Mouse (Mus musculus): Measurements from ENCODE around the gene Bicdl1. TPM values are rescaled to one million over a fixed set of nuclear protein-coding genes. Genes with fewer than 3 reads are reported as not detected.
A peak's percentile ranks its signal among the peaks of the same experiment; 100 is the strongest.

Gene Bicdl1
- polyA plus RNA-seq, 1 experiment from 2014 or later = 12.4 TPM

GRCm38 (mm10) chr5:115732176-115732848 lies 891 bp upstream of the Bicdl1 start:
- Histone ChIP-seq H3K4me1 (ENCODE audit: control insufficient read depth, insufficient read depth, low read length) (peaks cover 2% of the 10 kb centered on the region; the same call in 1 of the 2 replicates), H3K4me2 (peak overlapping the region; percentile 86), H3K36me3 (ENCODE audit: control insufficient read depth, insufficient read depth, low read length) (no peaks in the 10 kb centered on the region), H3K9me3 (ENCODE audit: control insufficient read depth, low read length) (no peaks in the 10 kb centered on the region), H3K27ac (ENCODE audit: low read depth, low read length) (peak overlapping the region; percentile 80), H3K4me3 (ENCODE audit: low read depth, low read length) (peak overlapping the region; percentile 70), H3K9ac (ENCODE audit: low read length) (peak overlapping the region; percentile 62), H3K27me3 (ENCODE audit: control insufficient read depth, insufficient read depth, low read length) (peaks cover 11% of the 10 kb centered on the region)
- DNase-seq (ENCODE audit: low spot score, missing footprints) (peak; percentile 99), ATAC-seq (ENCODE audit: low FRiP score) (peak; percentile 88)
- WGBS = under 1% methylated on average over 58 of the region's 91 CpGs

- Histone ChIP-seq H3K4me1 (ENCODE audit: control insufficient read depth, insufficient read depth, low read length) (peaks cover 2% of the 10 kb centered on the region; the same call in 1 of the 2 replicates), H3K9me3 (ENCODE audit: control insufficient read depth, low read length) (no peaks in the 10 kb centered on the region), H3K36me3 (ENCODE audit: control insufficient read depth, insufficient read depth, low read length) (no peaks in the 10 kb centered on the region), H3K27ac (ENCODE audit: low read depth, low read length) (peak overlapping the region; percentile 80), H3K4me2 (peak overlapping the region; percentile 86), H3K27me3 (ENCODE audit: control insufficient read depth, insufficient read depth, low read length) (peaks cover 11% of the 10 kb centered on the region), H3K9ac (ENCODE audit: low read length) (peak overlapping the region; percentile 62), H3K4me3 (ENCODE audit: low read depth, low read length) (peak overlapping the region; percentile 70)
- DNase-seq (ENCODE audit: low spot score, missing footprints) (peak; percentile 92), ATAC-seq (ENCODE audit: low FRiP score) (peak; percentile 41)
- WGBS = under 1% methylated on average over 39 of the region's 72 CpGs
These were observed 333 bp upstream of the Bicdl1 start for GRCm38 (mm10) chr5:115731732-115732175.

GRCm38 (mm10) chr5:115730314-115730713 lies 1.1 kb downstream of the Bicdl1 start:
- peaks cover 2% of the 10 kb centered on the region; the same call in 1 of the 2 replicates for H3K4me1 ChIP-seq (ENCODE audit: control insufficient read depth, insufficient read depth, low read length)
- WGBS = 68% methylated on average over 5 of the region's 5 CpGs
- peak overlapping the region; percentile 70 for H3K4me3 ChIP-seq (ENCODE audit: low read depth, low read length)
- peaks cover 11% of the 10 kb centered on the region for H3K27me3 ChIP-seq (ENCODE audit: control insufficient read depth, insufficient read depth, low read length)
- no peaks in the 10 kb centered on the region for H3K36me3 ChIP-seq (ENCODE audit: control insufficient read depth, insufficient read depth, low read length)
- H3K27ac ChIP-seq (ENCODE audit: low read depth, low read length) = no peak overlapping the region
- ATAC-seq (ENCODE audit: low FRiP score) (no peak), DNase-seq (ENCODE audit: low spot score, missing footprints) (no peak)
- no peaks in the 10 kb centered on the region for H3K9me3 ChIP-seq (ENCODE audit: control insufficient read depth, low read length)
- no peak overlapping the region for H3K9ac ChIP-seq (ENCODE audit: low read length)
- H3K4me2 ChIP-seq = peak overlapping the region; percentile 86

GRCm38 (mm10) chr5:115726581-115726980 lies 4.8 kb downstream of the Bicdl1 start:
- Histone ChIP-seq H3K4me2 (no peak overlapping the region), H3K27me3 (ENCODE audit: control insufficient read depth, insufficient read depth, low read length) (peaks cover 11% of the 10 kb centered on the region), H3K36me3 (ENCODE audit: control insufficient read depth, insufficient read depth, low read length) (no peaks in the 10 kb centered on the region), H3K9ac (ENCODE audit: low read length) (no peak overlapping the region), H3K4me3 (ENCODE audit: low read depth, low read length) (no peak overlapping the region), H3K4me1 (ENCODE audit: control insufficient read depth, insufficient read depth, low read length) (peaks cover 2% of the 10 kb centered on the region; the same call in 1 of the 2 replicates), H3K27ac (ENCODE audit: low read depth, low read length) (no peak overlapping the region), H3K9me3 (ENCODE audit: control insufficient read depth, low read length) (no peaks in the 10 kb centered on the region)
- DNase-seq (ENCODE audit: low spot score, missing footprints) (no peak), ATAC-seq (ENCODE audit: low FRiP score) (no peak)
- 82% methylated on average over 8 of the region's 8 CpGs for WGBS

- Histone ChIP-seq H3K4me1 (ENCODE audit: control insufficient read depth, insufficient read depth, low read length) (peaks cover 2% of the 10 kb centered on the region; the same call in 1 of the 2 replicates), H3K4me2 (no peak overlapping the region), H3K36me3 (ENCODE audit: control insufficient read depth, insufficient read depth, low read length) (no peaks in the 10 kb centered on the region), H3K4me3 (ENCODE audit: low read depth, low read length) (no peak overlapping the region), H3K9ac (ENCODE audit: low read length) (no peak overlapping the region), H3K9me3 (ENCODE audit: control insufficient read depth, low read length) (no peaks in the 10 kb centered on the region), H3K27ac (ENCODE audit: low read depth, low read length) (no peak overlapping the region), H3K27me3 (ENCODE audit: control insufficient read depth, insufficient read depth, low read length) (peaks cover 11% of the 10 kb centered on the region)
- 83% methylated on average over 16 of the region's 16 CpGs for WGBS
- ATAC-seq (ENCODE audit: low FRiP score) (no peak), DNase-seq (ENCODE audit: low spot score, missing footprints) (no peak)
These were observed 5.4 kb downstream of the Bicdl1 start for GRCm38 (mm10) chr5:115726019-115726418.

GRCm38 (mm10) chr5:115724422-115724821 lies 7.0 kb downstream of the Bicdl1 start:
- H3K9me3 ChIP-seq (ENCODE audit: control insufficient read depth, low read length) = no peaks in the 10 kb centered on the region
- 91% methylated on average over 10 of the region's 10 CpGs for WGBS
- no peaks in the 10 kb centered on the region for H3K4me1 ChIP-seq (ENCODE audit: control insufficient read depth, insufficient read depth, low read length)
- no peak overlapping the region for H3K27ac ChIP-seq (ENCODE audit: low read depth, low read length)
- DNase-seq (ENCODE audit: low spot score, missing footprints) = no peak
- no peak for ATAC-seq (ENCODE audit: low FRiP score)
- no peak overlapping the region for H3K4me3 ChIP-seq (ENCODE audit: low read depth, low read length)
- no peaks in the 10 kb centered on the region for H3K36me3 ChIP-seq (ENCODE audit: control insufficient read depth, insufficient read depth, low read length)
- no peak overlapping the region for H3K9ac ChIP-seq (ENCODE audit: low read length)
- no peaks in the 10 kb centered on the region; the same call in 1 of the 2 replicates for H3K27me3 ChIP-seq (ENCODE audit: control insufficient read depth, insufficient read depth, low read length)
- H3K4me2 ChIP-seq = no peak overlapping the region

- Histone ChIP-seq H3K27ac (ENCODE audit: low read depth, low read length) (no peak overlapping the region), H3K4me1 (ENCODE audit: control insufficient read depth, insufficient read depth, low read length) (no peaks in the 10 kb centered on the region), H3K9ac (ENCODE audit: low read length) (no peak overlapping the region), H3K36me3 (ENCODE audit: control insufficient read depth, insufficient read depth, low read length) (no peaks in the 10 kb centered on the region), H3K27me3 (ENCODE audit: control insufficient read depth, insufficient read depth, low read length) (no peaks in the 10 kb centered on the region), H3K9me3 (ENCODE audit: control insufficient read depth, low read length) (no peaks in the 10 kb centered on the region), H3K4me3 (ENCODE audit: low read depth, low read length) (no peak overlapping the region), H3K4me2 (no peak overlapping the region)
- no peak for ATAC-seq (ENCODE audit: low FRiP score)
- no peak for DNase-seq (ENCODE audit: low spot score, missing footprints)
- 91% methylated on average over 21 of the region's 21 CpGs for WGBS
These were observed 9.0 kb downstream of the Bicdl1 start for GRCm38 (mm10) chr5:115722188-115722959.

- 73% methylated on average over 3 of the region's 3 CpGs for WGBS
- Histone ChIP-seq H3K4me1 (ENCODE audit: control insufficient read depth, insufficient read depth, low read length) (no peaks in the 10 kb centered on the region), H3K27me3 (ENCODE audit: control insufficient read depth, insufficient read depth, low read length) (no peaks in the 10 kb centered on the region), H3K9ac (ENCODE audit: low read length) (no peak overlapping the region), H3K9me3 (ENCODE audit: control insufficient read depth, low read length) (no peaks in the 10 kb centered on the region), H3K4me3 (ENCODE audit: low read depth, low read length) (no peak overlapping the region), H3K27ac (ENCODE audit: low read depth, low read length) (no peak overlapping the region), H3K4me2 (no peak overlapping the region), H3K36me3 (ENCODE audit: control insufficient read depth, insufficient read depth, low read length) (no peaks in the 10 kb centered on the region)
- ATAC-seq (ENCODE audit: low FRiP score) = no peak
- DNase-seq (ENCODE audit: low spot score, missing footprints) = no peak
These were observed 10.7 kb downstream of the Bicdl1 start for GRCm38 (mm10) chr5:115720761-115721160.

- no peak overlapping the region for H3K9ac ChIP-seq (ENCODE audit: low read length)
- H3K4me2 ChIP-seq = no peak overlapping the region
- H3K27me3 ChIP-seq (ENCODE audit: control insufficient read depth, insufficient read depth, low read length) = no peaks in the 10 kb centered on the region
- 97% methylated on average over 3 of the region's 3 CpGs for WGBS
- H3K36me3 ChIP-seq (ENCODE audit: control insufficient read depth, insufficient read depth, low read length) = no peaks in the 10 kb centered on the region
- no peaks in the 10 kb centered on the region for H3K9me3 ChIP-seq (ENCODE audit: control insufficient read depth, low read length)
- no peak overlapping the region for H3K4me3 ChIP-seq (ENCODE audit: low read depth, low read length)
- H3K4me1 ChIP-seq (ENCODE audit: control insufficient read depth, insufficient read depth, low read length) = no peaks in the 10 kb centered on the region
- DNase-seq (ENCODE audit: low spot score, missing footprints) = no peak
- ATAC-seq (ENCODE audit: low FRiP score) = no peak
- no peak overlapping the region for H3K27ac ChIP-seq (ENCODE audit: low read depth, low read length)
These were observed 13.7 kb downstream of the Bicdl1 start for GRCm38 (mm10) chr5:115717693-115718092.

Measured in midbrain, embryonic 11.5 days (tissue).